Mouse (Mus musculus) regulatory T cell (primary cell): Measurements from ENCODE around the gene Aste1.

ENCODE experiments used
- in situ Hi-C: fragments of 300-600 bp; cut with MboI, MseI; formaldehyde crosslinking; loops from one replicate; pipeline ENCODE4 v1.15.1; 2025; ENCODE audit warnings: high pct_unique_total_duplicates

The Aste1 gene

DNA sequence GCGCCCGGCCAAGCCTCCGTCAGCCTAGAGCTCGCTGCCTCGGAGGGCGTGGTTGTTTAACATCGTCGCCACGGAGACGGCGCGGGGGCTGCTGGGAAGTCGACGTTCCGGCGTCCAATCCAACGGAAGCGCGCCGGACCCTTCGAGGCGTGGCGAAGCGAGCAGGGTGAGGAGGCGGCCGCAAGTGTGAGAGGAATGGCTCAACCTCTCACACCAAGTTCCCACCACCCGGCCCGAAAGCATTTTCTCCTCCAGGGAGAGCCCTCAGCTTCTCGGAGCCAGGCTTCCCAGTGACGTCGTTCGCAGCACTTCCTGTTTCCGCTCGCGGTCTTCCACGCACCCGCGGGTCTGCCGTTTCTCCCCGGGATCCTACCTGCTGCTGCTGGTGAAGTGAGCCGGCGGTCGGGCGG, at the start of gene Aste1, which contains the start of gene Nek11:
Gene Aste1, plus strand, starts transcription at position 175 of the 410 bp plus-strand sequence.
Gene Nek11, minus strand, starts transcription at position 307 of the 410 bp plus-strand sequence.
- in situ Hi-C loops, result loop anchor here (10.0 to 25.0 kb wide), 3 partner anchors 260 to 1120 kb away; partner anchors contain the start of genes Mrpl3 and Nudt16

DNA sequence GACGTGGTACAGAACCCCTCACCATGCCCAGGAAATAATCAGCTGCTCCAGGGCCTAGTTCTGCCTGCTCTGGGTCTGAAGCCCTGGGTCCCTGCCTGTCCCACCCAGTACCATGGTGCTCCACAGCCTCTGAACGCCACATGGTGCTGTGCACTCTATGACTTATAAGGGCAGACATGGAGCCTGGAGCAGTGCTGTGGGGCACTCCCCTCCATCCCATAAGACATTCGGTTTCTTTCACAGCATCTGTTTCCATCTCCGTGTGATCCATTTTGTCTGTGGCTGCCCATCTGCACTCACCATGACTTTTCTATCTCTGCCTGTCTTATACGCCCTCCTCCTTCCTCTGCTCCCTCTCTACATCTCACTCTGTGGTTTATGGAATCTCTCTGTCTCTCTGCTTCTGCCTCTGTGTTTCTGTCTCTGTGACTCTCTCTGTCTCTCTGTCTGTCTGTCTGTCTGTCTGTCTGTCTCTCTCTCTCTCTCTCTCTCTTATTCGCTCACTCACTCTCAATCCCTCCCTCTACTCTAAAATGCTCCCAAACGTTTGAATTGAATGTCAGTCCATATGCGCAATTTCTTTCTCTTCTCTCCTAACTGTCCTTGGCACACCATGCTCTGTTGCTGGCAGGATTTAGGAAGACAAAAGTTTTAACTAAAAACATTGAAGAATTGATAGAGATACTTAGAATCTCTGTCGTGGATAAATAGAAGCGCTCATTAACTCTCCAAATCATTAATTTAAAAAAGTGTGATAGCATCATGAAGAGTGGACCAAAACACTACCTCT, 46.8 kb upstream of the Aste1 start:
- in situ Hi-C loops, result no loop called here

DNA sequence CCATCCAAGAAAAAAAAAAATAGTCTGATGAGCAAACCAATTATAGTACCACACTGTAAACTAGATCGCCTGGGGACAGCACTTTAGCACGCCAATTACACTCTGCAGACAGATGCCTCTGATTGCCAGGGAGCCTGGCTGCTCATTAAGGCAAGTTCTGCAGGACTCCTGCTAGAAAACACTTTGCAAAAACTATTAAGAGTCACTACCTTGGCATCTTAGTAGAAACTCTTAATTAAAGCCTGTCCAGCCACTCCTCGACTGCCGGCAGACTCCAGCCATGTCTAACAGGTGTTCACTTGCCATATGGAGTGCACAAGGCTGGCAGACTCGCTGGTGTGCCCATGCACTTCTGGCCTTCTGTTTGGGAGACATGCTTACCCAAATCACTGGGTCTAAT, 46.2 kb upstream of the Aste1 start:
- in situ Hi-C loops, result no loop called here

DNA sequence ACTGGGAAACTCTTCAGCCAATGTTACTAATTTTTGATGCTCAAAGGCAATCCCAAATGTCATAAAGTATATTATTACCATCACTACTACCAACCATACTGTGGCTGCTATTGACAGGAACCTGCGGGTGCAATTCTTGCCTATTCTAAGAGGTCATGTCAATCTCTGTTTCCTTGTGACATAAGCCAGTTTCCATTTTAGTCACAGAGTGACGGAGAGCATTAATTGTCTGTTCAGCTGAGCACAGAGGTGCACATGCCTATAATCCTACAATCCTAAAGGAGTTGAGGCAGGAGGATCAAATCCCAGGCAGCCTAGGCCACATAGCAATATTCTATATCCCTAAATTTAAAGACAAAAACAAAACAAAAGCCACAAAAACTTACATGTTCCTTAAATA, 33.0 kb upstream of the Aste1 start:
- in situ Hi-C loops, result no loop called here

DNA sequence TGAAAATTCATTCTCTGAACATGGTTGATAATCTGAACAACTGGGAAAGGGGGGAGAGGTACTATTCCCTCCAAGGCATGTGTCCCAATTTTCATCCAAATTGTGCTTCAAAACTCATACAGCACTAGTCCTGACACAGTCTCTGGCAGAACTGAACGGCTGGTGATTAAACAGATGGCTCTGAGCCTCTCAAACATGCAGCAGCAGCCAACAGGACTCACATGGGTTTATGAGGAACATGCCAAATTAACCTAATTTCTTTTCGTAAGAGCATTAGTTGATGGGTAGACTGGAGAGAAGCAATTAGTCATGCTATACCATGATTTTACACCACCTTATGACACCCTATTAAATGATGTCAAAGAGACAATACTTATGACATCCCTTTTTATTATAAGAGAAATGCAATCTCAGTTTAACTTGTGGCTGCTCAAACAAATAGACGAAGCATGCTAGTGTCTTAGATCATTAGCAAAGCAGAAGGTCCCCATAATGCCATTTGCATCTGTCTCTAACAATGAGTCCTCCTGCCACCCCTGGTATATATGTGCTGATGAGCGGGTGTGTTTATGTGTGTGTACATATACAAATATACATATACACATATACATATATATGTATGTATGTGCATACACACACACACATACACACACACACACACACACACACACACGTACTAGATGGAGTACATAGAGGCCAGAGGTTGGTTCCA, 31.5 kb upstream of the Aste1 start:
- in situ Hi-C loops, result no loop called here

DNA sequence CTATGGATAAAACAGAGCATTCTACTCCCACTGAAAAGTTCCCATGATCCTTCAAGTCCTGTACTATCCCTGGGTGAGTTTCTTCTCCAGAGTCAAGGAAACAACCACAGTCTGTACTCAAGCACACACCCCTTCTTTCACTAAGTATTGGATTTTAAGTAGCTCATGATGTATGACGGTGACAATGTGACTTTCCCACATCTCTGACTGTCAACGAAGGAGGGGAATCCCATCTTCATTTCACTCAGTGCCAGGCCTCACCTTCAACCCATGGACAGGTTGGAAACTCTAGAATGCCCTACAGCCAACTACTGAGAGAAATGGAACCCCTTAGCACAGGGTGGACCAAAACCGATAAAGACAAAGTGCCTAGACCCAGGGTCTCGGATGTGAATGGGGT, 29.0 kb upstream of the Aste1 start:
- in situ Hi-C loops, result loop anchor here (5.0 kb wide), 1 partner anchor 234 kb away; the partner anchor contains the start of gene Nudt16

DNA sequence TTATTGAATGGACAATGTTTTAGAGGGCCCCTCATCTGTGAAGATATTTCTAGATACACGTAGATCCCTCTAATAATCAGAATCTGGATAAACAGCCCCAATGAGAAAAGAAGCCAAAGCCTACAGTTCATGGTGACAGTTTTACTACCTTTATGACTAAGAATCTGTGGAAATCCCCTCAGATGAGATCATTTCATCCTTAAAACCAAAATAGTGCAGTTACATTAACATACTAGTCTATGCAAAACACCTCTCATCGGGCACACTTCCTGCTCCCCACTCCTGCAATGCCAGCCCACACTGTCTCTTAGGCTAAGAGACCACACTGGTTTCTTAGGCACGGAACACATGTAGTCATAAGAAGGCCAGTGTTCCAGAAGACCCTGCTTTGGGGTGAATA, 26.6 kb upstream of the Aste1 start:
- in situ Hi-C loops, result loop anchor here (5.0 kb wide), 1 partner anchor 236 kb away; the partner anchor contains the start of gene Nudt16

DNA sequence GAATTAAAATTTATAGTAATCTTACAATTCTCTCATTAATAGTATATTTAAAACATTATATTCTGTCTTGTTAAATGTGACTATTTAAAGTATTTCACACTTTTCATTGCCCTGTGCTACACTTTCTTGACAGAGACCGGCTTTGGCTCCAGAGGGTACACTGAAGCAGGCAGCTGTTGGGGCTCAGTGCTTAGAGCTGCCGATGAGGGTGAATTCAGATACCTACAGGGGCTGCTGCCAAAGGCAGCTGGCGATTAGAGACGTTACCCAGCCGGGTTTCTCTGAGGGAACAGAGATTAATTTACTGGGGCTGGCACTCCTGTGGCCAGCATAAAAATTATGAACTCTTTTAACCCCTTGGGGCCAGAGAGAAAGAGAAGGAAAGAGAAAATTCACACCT, 20.8 kb upstream of the Aste1 start:
- in situ Hi-C loops, result no loop called here

DNA sequence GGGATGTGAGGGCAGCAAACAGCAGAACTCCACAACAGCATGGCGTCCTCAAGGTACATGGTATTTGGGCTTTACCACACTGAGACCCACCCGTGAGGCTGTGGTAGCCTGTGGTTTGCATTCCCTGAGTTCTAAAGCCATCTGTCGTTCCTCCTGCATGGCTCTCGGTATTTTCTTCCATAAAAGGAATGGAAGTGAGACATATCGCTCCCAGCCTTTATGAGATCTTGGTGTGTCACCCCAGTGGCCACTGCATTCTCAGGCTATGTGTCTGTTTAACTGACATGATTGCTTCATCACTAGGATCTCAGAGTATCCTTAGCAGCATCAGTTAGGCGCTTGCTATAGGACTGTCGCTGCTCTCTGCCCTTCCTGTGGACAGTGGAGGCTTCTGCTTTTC, 18.8 kb upstream of the Aste1 start:
- in situ Hi-C loops, result loop anchor here (25.0 kb wide), 1 partner anchor 314 kb away; the partner anchor contains the start of gene Mrpl3

DNA sequence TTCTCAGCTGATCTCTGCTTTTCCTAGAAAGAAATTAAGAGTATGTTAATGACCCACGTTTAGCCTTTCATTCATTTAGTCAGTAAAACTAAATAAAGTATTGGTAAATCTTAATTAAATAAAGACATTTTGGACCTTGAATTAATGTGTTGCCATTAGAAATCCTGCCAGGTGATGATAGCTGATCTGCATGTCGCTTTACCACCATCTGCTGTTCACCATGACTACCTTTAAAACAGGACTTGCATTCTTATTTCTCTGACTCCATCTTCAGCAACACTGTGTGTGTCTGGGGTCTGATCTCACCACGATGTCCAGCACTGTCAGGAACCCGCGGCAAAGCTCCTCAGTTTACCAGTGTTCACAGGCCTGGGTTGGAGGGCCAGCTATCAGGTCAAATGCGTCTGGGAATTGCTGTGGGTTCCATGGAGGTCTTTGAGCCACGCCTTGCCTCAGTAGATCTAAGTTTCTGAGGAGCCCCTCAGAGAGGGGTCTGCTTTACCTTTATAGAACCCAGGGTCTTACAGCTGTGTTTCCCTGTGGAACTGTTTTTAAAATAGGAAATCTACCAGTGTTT, 18.1 kb upstream of the Aste1 start:
- in situ Hi-C loops, result loop anchor here (25.0 kb wide), 1 partner anchor 315 kb away; the partner anchor contains the start of gene Mrpl3

DNA sequence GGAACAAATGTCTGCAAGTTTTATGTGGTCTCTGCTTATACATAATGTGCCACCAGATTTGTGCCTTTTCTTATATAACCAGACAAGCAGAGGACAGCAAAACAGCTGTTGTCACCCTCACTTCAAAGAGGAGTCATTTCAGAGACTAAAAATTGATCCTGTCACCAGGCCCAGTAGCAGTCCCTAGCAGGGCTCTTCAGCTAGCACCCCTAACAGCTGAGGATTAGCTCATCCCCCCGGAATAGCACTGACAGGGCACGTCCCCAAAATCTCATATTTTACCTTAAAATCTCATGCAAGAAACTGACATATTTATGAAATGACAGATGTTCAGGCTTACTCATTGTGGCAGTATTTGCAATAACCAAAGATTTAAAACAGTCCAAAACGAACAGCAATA, 17.6 kb upstream of the Aste1 start:
- in situ Hi-C loops, result loop anchor here (25.0 kb wide), 1 partner anchor 315 kb away; the partner anchor contains the start of gene Mrpl3

DNA sequence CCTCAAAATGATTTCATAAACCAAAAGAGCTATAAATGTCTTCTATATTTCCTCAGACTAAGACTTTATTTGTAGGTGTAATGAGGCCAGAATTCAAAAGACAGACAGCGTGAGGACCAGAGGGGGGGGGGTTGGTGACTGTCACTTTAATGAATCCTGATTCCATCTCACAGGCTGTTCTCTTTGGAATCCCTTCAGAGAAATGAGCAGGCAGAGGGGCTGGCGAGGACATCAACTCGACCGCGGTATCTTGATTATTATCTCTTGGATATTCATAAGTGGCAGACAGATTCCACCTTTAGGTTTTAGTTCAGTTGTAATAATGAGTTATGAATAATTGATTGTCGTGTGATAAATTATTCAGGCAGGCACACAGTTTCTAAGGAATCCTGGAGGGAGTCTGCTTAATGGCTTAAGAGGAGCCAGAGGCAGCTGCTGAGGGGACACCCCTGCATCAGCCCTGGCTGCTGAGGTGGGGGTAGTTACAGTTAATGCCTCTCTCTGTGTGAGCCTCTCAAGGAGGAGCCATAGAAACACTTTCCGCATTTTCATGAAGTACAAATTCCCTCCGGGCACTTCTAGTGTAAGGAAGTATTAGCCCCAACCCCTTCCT, 15.6 kb upstream of the Aste1 start:
- in situ Hi-C loops, result loop anchor here (25.0 kb wide), 1 partner anchor 317 kb away; the partner anchor contains the start of gene Mrpl3

DNA sequence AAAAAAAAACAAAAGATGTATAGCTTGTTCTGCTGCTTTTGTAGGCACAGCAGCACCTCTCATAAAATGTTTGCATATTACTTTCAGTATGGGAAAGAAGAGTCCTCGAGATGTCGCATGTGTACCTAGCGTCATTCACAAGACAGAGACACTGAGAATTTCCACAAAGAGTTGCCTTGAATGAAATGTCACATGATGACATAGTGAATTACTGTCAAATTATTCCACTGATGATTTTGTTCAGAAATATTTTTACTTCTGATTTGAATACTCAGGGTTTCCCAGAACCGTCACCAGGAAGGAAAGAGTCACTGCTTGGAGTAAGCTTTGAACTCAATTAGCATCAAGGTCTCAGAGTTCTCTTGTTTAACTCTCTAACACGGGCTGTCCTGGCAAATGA, 7.8 kb upstream of the Aste1 start:
- in situ Hi-C loops, result loop anchor here (5.0 to 25.0 kb wide), 2 partner anchors 325 to 815 kb away; partner anchors contain the start of gene Mrpl3

DNA sequence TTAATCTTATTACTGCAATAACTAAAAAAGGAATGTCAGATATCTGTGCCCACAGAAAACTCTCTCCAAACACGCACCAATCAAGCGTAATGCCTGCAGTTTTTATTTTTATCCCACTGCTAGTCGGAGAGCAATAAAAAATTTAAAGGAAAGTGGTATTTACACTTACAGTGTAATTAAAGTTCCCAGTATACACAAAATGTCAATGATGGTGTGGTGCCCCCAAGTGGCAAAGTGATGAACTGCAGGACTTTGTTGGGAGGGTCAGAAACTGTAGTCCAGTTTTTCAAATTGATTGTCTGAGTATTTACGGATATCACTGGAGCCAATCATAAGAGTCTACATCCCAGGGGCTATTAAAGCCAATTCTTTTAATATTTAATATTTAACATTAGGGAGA, 5.9 kb upstream of the Aste1 start:
- in situ Hi-C loops, result loop anchor here (5.0 to 25.0 kb wide), 2 partner anchors 327 to 817 kb away; partner anchors contain the start of gene Mrpl3

DNA sequence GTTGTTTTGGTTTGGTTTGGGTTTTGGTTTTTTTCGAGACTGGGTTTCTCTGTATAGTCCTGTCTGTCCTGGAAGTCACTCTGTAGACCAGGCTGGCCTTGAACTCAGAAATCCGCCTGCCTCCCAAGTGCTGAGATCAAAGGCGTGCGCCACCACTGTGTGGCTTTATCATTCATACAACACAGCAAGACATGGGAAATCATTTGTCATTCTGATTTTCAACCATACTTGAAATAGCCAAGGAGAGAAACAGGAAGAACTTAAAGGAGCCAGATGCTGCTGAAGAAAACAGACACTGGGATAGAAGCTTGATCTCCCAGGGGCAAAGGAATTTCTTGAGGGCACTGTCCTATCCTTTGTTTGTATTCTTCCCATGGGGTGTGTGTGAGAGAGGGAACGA, 4.6 kb upstream of the Aste1 start:
- in situ Hi-C loops, result loop anchor here (10.0 to 25.0 kb wide), 3 partner anchors 256 to 1116 kb away; partner anchors contain the start of genes Mrpl3 and Nudt16

DNA sequence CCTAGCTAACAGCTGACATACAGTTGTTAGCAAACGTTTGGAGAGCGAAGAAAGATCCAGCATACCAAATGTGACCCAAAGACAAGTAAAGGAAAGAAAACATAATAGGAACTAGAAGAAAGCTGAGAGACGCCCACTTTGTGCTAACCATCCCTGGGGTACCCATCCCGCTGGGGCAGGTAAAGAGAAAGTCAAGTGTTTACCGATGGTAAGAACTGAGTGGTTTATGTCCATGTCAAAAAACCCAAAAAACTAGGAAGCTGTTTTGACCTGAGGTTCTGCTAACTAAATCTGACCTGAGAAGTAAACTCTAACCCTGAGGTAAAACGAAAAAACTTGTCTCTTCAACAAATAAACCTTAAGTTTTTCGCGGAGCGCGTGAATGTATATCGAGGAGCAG, 472 bp upstream of the Aste1 start:
- in situ Hi-C loops, result loop anchor here (10.0 to 25.0 kb wide), 3 partner anchors 260 to 1120 kb away; partner anchors contain the start of genes Mrpl3 and Nudt16

DNA sequence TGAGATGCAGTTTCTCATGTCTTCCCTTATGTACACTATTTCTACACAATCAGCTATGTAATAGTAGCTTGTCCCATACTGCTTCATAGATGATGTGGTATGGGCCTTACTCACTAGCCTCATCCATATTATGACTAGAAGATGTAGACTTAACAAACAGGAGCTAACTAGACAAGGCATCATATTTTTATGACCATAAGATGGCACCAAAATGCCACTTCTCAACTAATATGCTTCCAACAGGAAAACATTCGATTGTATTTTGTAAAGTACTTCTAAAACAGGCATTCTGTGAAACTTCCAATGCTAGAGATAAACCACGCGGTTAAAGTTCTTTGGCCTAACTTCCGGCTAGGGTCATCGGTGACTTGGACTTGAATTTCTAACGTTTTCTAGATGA, 13.4 kb downstream of the Aste1 start:
- in situ Hi-C loops, result loop anchor here (25.0 kb wide), 1 partner anchor 1654 kb away; no protein-coding TSS in a partner anchor

DNA sequence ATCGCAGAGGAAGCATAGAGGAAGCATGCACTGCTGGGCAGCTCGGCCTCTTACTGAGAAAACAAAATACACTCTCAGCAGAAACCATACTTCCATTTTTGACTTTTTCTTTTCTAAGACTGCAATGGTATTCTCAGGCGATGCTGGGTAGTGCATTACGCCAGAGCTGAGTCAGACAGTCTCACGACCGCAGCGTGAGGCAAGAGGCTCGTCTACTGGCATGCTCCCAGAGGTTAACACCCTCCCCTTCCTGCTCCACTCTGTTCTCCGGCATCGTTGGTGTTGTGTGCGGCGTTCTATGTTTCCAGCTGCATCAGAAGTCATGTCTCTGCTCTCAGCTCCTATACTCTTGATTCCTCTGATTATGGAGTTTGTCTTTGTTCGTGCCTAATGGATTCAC, 63.8 kb downstream of the Aste1 start:
- in situ Hi-C loops, result no loop called here

DNA sequence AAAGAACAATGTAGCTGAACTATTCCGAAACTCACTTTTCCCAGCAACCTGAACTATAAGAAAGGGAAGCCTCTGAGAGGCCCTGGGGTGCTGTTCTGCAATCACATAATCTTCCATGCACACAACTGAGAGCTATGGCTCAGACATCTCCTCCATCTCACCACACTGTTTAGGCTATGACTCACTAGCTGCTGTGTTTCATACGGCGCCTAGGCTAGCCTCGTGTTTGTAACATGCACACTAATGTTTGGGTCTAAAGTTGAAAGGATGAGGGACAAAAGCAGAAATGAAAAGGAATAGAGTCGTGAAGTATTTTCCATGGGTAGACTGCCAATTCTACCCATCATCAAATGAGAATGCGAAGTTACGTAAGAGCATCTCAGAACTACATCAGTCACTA, 66.3 kb downstream of the Aste1 start:
- in situ Hi-C loops, result no loop called here
